Mouse (Mus musculus): ENCODE measurements around the gene Nrcam.
"Not testable (repeated sequence)": the region's sequence is repeated elsewhere in the genome, so short reads cannot be mapped to it uniquely, and the experiment has no call there.

- TF ChIP-seq GATA1, TAL1 (IDR thresholded peaks at IDR 0.05; ENCODE audit: low read length): not testable (repeated sequence)
These were observed 48.5 kb upstream of the Nrcam start for GRCm38 (mm10) chr12:44280147-44280546.

Measured in erythroblast, embryonic 14.5 days (primary cell).